8 mouse cellular contexts compared by ENCODE assay signal in the genomic region with DNA sequence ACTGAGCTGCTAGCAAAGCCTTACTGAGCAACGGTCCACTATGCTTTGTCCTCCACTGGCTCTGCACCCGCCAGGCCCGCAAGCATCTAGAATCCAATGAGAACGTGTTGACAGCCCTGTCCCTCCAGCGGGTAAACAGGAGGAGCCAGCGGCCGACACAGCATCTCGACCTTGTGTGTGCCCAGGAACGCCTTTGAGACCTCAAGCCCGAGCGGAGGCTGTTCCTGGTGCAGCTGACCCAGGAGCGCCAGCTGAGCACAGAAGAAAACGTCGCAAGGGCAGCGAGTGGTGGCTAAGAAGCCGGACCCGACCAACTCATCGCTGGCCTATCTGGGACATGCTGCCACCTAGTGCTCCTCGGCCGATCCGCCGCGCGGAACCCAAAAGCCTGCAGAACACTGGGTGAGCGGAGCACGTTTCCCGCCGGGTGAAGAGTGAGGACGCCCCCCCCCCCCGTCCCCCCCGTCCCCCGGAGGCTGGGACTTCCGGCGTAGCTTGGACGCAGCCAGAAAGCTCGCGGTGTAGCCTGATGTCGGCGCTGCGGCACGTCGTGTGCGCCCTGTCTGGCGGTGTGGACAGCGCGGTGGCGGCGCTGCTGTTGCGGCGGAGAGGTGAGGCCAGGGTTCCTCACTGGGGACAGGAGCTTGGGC. TPM values are rescaled to one million over a fixed set of nuclear protein-coding genes. Genes with fewer than 3 reads are reported as not detected.
A peak's percentile ranks its signal among the peaks of the same experiment; 100 is the strongest.
DNase-seq lines count a peak whose midpoint lies in the region; ATAC-seq and TF ChIP-seq lines count a peak whose summit lies in the region.

A gene (plus strand): TSS at position 465 of the 650 bp plus-strand sequence.

- no peaks in the 10 kb centered on the region for H3K27me3 ChIP-seq in heart, embryonic 10.5 days (ENCODE audit: insufficient read depth, poor library complexity, severe bottlenecking)
- H3K27me3 ChIP-seq in kidney, embryonic 15.5 days, result no peaks in the 10 kb centered on the region

- peaks cover 48% of the 10 kb centered on the region for H3K36me3 ChIP-seq in heart, embryonic 10.5 days
- H3K36me3 ChIP-seq in kidney, embryonic 15.5 days, result peaks cover 56% of the 10 kb centered on the region

- ATAC-seq in kidney, embryonic 15.5 days (replicated peaks; ENCODE audit: low FRiP score), result peak; percentile 96
- ATAC-seq in monocyte, adult 5-6 weeks (replicated peaks; ENCODE audit: insufficient number of reproducible peaks, low FRiP score, low TSS enrichment, poor library complexity, severe bottlenecking), result peak; percentile 87

- peak within 1 kb of the TSS; percentile 90 for H3K4me2 ChIP-seq in kidney, embryonic 15.5 days

- under 1% methylated on average over 50 of the region's 50 CpGs for WGBS in heart, embryonic 10.5 days
- under 1% methylated on average over 50 of the region's 50 CpGs for whole genome bisulfite sequencing in kidney, embryonic 15.5 days

- peaks cover 12% of the 10 kb centered on the region for H3K4me1 ChIP-seq in bone marrow macrophage, adult 2 months (ENCODE audit: control insufficient read depth, insufficient read depth, low read length)
- no peaks in the 10 kb centered on the region for H3K4me1 ChIP-seq in embryonic fibroblast, embryonic 13.5 days (ENCODE audit: control insufficient read depth, insufficient read depth, low read length)
- peaks cover 18% of the 10 kb centered on the region for H3K4me1 ChIP-seq in heart, embryonic 10.5 days
- H3K4me1 ChIP-seq in kidney, embryonic 15.5 days, result peaks cover 19% of the 10 kb centered on the region

- TF ChIP-seq POLR2A in bone marrow macrophage, adult 2 months (IDR thresholded peaks at IDR 0.05; ENCODE audit: borderline replicate concordance, low read depth, low read length), result no peak
- peak; percentile 91 for TF ChIP-seq POLR2A in embryonic fibroblast, embryonic 13.5 days (IDR thresholded peaks at IDR 0.05; ENCODE audit: low read depth, low read length)

- no peaks in the 10 kb centered on the region for H3K9me3 ChIP-seq in heart, embryonic 10.5 days
- no peaks in the 10 kb centered on the region for H3K9me3 ChIP-seq in kidney, embryonic 15.5 days (replicated peaks)

- no peak for TF ChIP-seq CTCF in bone marrow macrophage, adult 2 months (IDR thresholded peaks at IDR 0.05; ENCODE audit: low read depth, low read length)
- TF ChIP-seq CTCF in embryonic fibroblast, embryonic 13.5 days (IDR thresholded peaks at IDR 0.05; ENCODE audit: borderline replicate concordance, insufficient read depth, low read length), result peak; percentile 62; the same call in 1 of the 2 replicates

- peak; percentile 91 for DNase-seq in A20 (ENCODE audit: low read depth, low spot score)
- peak; percentile 98 for DNase-seq in heart, embryonic 10.5 days (ENCODE audit: low spot score)
- peak; percentile 93 for DNase-seq in liver
- DNase-seq in spleen, postnatal 4 days (ENCODE audit: low spot score in 2 of 2), result peak; percentile 86 to 93

- H3K27ac ChIP-seq in bone marrow macrophage, adult 2 months (ENCODE audit: insufficient read depth, low read depth, low read length), result peak within 1 kb of the TSS; percentile 37
- peak within 1 kb of the TSS; percentile 65 for H3K27ac ChIP-seq in embryonic fibroblast, embryonic 13.5 days (ENCODE audit: insufficient read depth, low read length)
- peak within 1 kb of the TSS; percentile 91 for H3K27ac ChIP-seq in heart, embryonic 10.5 days
- peak within 1 kb of the TSS; percentile 84 for H3K27ac ChIP-seq in kidney, embryonic 15.5 days

- peak within 1 kb of the TSS; percentile 82 for H3K4me3 ChIP-seq in bone marrow macrophage, adult 2 months (ENCODE audit: insufficient read depth, low read length)
- peak within 1 kb of the TSS; percentile 94 for H3K4me3 ChIP-seq in embryonic fibroblast, embryonic 13.5 days (ENCODE audit: insufficient read depth, low read length)
- peak within 1 kb of the TSS; percentile 83 for H3K4me3 ChIP-seq in heart, embryonic 10.5 days
- peak within 1 kb of the TSS; percentile 86 for H3K4me3 ChIP-seq in kidney, embryonic 15.5 days (replicated peaks)

- H3K9ac ChIP-seq in kidney, embryonic 15.5 days, result peak within 1 kb of the TSS; percentile 87

RNA-seq across cellular contexts. Expression of the gene that starts here (rescaled TPM):
- 11.5 and 17.0 TPM in 2 replicates for polyA plus RNA-seq in bone marrow macrophage, adult 2 months (2012; ENCODE audit: insufficient read depth, insufficient read length, missing spikeins)
- polyA plus RNA-seq in embryonic fibroblast, embryonic 13.5 days (2011; ENCODE audit: insufficient read length, low read depth, missing spikeins), result 16.6 and 20.0 TPM in 2 replicates
- polyA plus RNA-seq in heart, embryonic 10.5 days (2016; fragmentation: Nextera tagmentation; extraction: Ambion mirVana), result 34.4 and 36.5 TPM in 2 replicates
- polyA plus RNA-seq in kidney, embryonic 15.5 days (2015; fragmentation: Nextera tagmentation; extraction: Ambion mirVana), result 39.4 and 50.4 TPM in 2 replicates
- total RNA-seq in monocyte, adult 5-6 weeks (2017), result 13.9 to 27.9 TPM (median 21.2 TPM) in 3 replicates

Comparison
In these comparisons a context has a peak if more than half of its experiments do, and no peak if none do; other contexts are left out.
1. Peak in every context shown above with its lines: DNase-seq, ATAC-seq, H3K4me3 ChIP-seq and H3K27ac ChIP-seq.
2. H3K27ac ChIP-seq: peak in every context shown above with its lines; median percentile 91 in heart, embryonic 10.5 days; 84 in kidney, embryonic 15.5 days; 65 in embryonic fibroblast, embryonic 13.5 days; 37 in bone marrow macrophage, adult 2 months.